Comparison of ENCODE assay signal across 25 mouse cellular contexts in the genomic region with DNA sequence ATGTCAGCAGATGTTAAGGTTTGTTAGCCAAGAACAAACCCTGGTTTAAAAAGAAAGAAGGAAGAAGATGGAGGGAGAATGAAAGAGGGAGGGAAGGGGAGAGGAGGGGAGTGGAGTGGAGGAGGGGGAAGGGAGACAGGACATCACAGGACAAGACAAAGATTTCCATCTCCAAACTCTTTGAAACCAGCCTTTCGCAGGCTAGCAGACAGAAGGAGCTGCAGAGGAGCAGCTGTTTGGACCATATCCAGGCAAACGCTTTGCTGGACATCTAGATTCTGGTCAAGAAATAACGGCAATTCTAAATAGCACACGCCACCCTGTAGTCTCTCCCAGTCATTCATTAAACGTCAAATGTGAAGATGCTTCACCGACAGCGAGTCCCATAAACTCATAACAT. TPM values are rescaled to one million over a fixed set of nuclear protein-coding genes. Genes with fewer than 3 reads are reported as not detected.
DNase-seq lines count a peak whose midpoint lies in the region; ATAC-seq and TF ChIP-seq lines count a peak whose summit lies in the region.
"Had no signal": no experiment of that assay in that cellular context is flagged by ENCODE, and none has a peak within 500 bp of the region (broad histone marks: within the 10 kb centered on the region; RNA-seq: fewer than 3 reads in every experiment).

No protein-coding gene starts in this region.

- no peak overlapping the region for H3K4me3 ChIP-seq in hindbrain, postnatal 0 days (ENCODE audit: low read length)
- no peak overlapping the region for H3K4me3 ChIP-seq in hindbrain, embryonic 13.5 days
- no peak overlapping the region for H3K4me3 ChIP-seq in lung, embryonic 14.5 days (ENCODE audit: low read depth, low read length)
- no peak overlapping the region for H3K4me3 ChIP-seq in intestine, embryonic 15.5 days (replicated peaks)
- H3K4me3 ChIP-seq in intestine, embryonic 16.5 days (ENCODE audit: low read length), result no peak overlapping the region
- H3K4me3 ChIP-seq: embryonic facial prominence, embryonic 12.5 days; erythroblast, embryonic 14.5 days; forebrain, embryonic 12.5 days; hindbrain, embryonic 10.5 days; left cerebral cortex, adult 2 months; liver, embryonic 12.5 days; midbrain, embryonic 13.5 days had no signal

- H3K4me2 ChIP-seq in hindbrain, postnatal 0 days (ENCODE audit: low read depth, low read length), result no peak overlapping the region
- H3K4me2 ChIP-seq in hindbrain, embryonic 13.5 days, result no peak overlapping the region
- H3K4me2 ChIP-seq in lung, embryonic 14.5 days, result peak overlapping the region; percentile 36; the same call in 1 of the 2 replicates
- H3K4me2 ChIP-seq in intestine, embryonic 15.5 days (replicated peaks), result 0 out of 2 replicates have a peak overlapping the region, but pooled peaks have one; percentile 9
- 0 out of 2 replicates have a peak overlapping the region, but pooled peaks have one; percentile 22 for H3K4me2 ChIP-seq in intestine, embryonic 16.5 days (ENCODE audit: low read depth, low read length)
- H3K4me2 ChIP-seq: embryonic facial prominence, embryonic 12.5 days; forebrain, embryonic 12.5 days; heart, embryonic 11.5 days; liver, embryonic 12.5 days; midbrain, embryonic 13.5 days had no signal

- H3K27ac ChIP-seq in hindbrain, postnatal 0 days, result no peak overlapping the region
- no peak overlapping the region for H3K27ac ChIP-seq in hindbrain, embryonic 13.5 days
- H3K27ac ChIP-seq in lung, embryonic 14.5 days (ENCODE audit: low read depth), result no peak overlapping the region
- H3K27ac ChIP-seq in intestine, embryonic 15.5 days, result no peak overlapping the region
- no peak overlapping the region for H3K27ac ChIP-seq in intestine, embryonic 16.5 days (ENCODE audit: low read length)
- H3K27ac ChIP-seq: embryonic facial prominence, embryonic 12.5 days; forebrain, embryonic 12.5 days; hindbrain, embryonic 10.5 days; left cerebral cortex, adult 2 months; liver, embryonic 12.5 days; midbrain, embryonic 13.5 days had no signal

- H3K27me3 ChIP-seq in hindbrain, postnatal 0 days (ENCODE audit: insufficient read depth, low read length), result no peaks in the 10 kb centered on the region
- no peaks in the 10 kb centered on the region for H3K27me3 ChIP-seq in hindbrain, embryonic 13.5 days
- H3K27me3 ChIP-seq in lung, embryonic 14.5 days (ENCODE audit: insufficient read depth, low read length), result no peaks in the 10 kb centered on the region
- H3K27me3 ChIP-seq in intestine, embryonic 15.5 days (replicated peaks), result no peaks in the 10 kb centered on the region
- no peaks in the 10 kb centered on the region for H3K27me3 ChIP-seq in intestine, embryonic 16.5 days (replicated peaks; ENCODE audit: control insufficient read depth, insufficient read depth, low read length)
- H3K27me3 ChIP-seq: embryonic facial prominence, embryonic 12.5 days; forebrain, embryonic 12.5 days; liver, embryonic 12.5 days; midbrain, embryonic 13.5 days had no signal

- ATAC-seq in hindbrain, postnatal 0 days, result no peak
- no peak for ATAC-seq in hindbrain, embryonic 13.5 days (ENCODE audit: low FRiP score)
- peak; percentile 80 for ATAC-seq in lung, embryonic 14.5 days (ENCODE audit: insufficient read depth)
- 0 out of 2 replicates have a peak, but pooled peaks have one; percentile 31 for ATAC-seq in intestine, embryonic 15.5 days
- ATAC-seq in intestine, embryonic 16.5 days, result peak; percentile 31; the same call in 1 of the 2 replicates
- ATAC-seq: liver, embryonic 12.5 days; midbrain, embryonic 13.5 days had no signal

- TF ChIP-seq CTCF in hindbrain, postnatal 0 days (IDR thresholded peaks at IDR 0.05; ENCODE audit: low read depth), result no peak
- no peak for TF ChIP-seq CTCF in lung, embryonic 14.5 days (IDR thresholded peaks at IDR 0.05; ENCODE audit: low read depth)

- H3K36me3 ChIP-seq in hindbrain, postnatal 0 days (ENCODE audit: insufficient read depth, low read length), result no peaks in the 10 kb centered on the region
- no peaks in the 10 kb centered on the region for H3K36me3 ChIP-seq in hindbrain, embryonic 13.5 days
- H3K36me3 ChIP-seq in lung, embryonic 14.5 days (ENCODE audit: insufficient read depth), result no peaks in the 10 kb centered on the region
- H3K36me3 ChIP-seq in intestine, embryonic 15.5 days, result no peaks in the 10 kb centered on the region
- no peaks in the 10 kb centered on the region for H3K36me3 ChIP-seq in intestine, embryonic 16.5 days (ENCODE audit: control insufficient read depth, insufficient read depth, low read length)
- H3K36me3 ChIP-seq: embryonic facial prominence, embryonic 12.5 days; forebrain, embryonic 12.5 days; hindbrain, embryonic 10.5 days; liver, embryonic 12.5 days; midbrain, embryonic 13.5 days had no signal

- H3K4me1 ChIP-seq in hindbrain, postnatal 0 days (ENCODE audit: insufficient read depth, low read length), result no peaks in the 10 kb centered on the region
- H3K4me1 ChIP-seq in hindbrain, embryonic 13.5 days (replicated peaks), result peaks cover 6% of the 10 kb centered on the region; the same call in 1 of the 2 replicates
- H3K4me1 ChIP-seq in lung, embryonic 14.5 days (ENCODE audit: insufficient read depth), result no peaks in the 10 kb centered on the region
- H3K4me1 ChIP-seq in intestine, embryonic 15.5 days (replicated peaks), result no peaks in the 10 kb centered on the region
- H3K4me1 ChIP-seq in intestine, embryonic 16.5 days (ENCODE audit: control insufficient read depth, insufficient read depth, low read length), result no peaks in the 10 kb centered on the region
- H3K4me1 ChIP-seq: embryonic facial prominence, embryonic 12.5 days; liver, embryonic 12.5 days had no signal

- H3K9ac ChIP-seq in hindbrain, postnatal 0 days (replicated peaks; ENCODE audit: low read length), result no peak overlapping the region
- no peak overlapping the region for H3K9ac ChIP-seq in hindbrain, embryonic 13.5 days
- H3K9ac ChIP-seq in lung, embryonic 14.5 days, result no peak overlapping the region
- no peak overlapping the region for H3K9ac ChIP-seq in intestine, embryonic 15.5 days
- H3K9ac ChIP-seq in intestine, embryonic 16.5 days (ENCODE audit: low read depth, low read length), result no peak overlapping the region
- H3K9ac ChIP-seq: embryonic facial prominence, embryonic 12.5 days; forebrain, embryonic 12.5 days; liver, embryonic 12.5 days; midbrain, embryonic 13.5 days had no signal

- no peaks in the 10 kb centered on the region for H3K9me3 ChIP-seq in hindbrain, postnatal 0 days (ENCODE audit: low read length)
- no peaks in the 10 kb centered on the region for H3K9me3 ChIP-seq in hindbrain, embryonic 13.5 days
- H3K9me3 ChIP-seq in lung, embryonic 14.5 days (ENCODE audit: low read depth, low read length), result no peaks in the 10 kb centered on the region
- no peaks in the 10 kb centered on the region for H3K9me3 ChIP-seq in intestine, embryonic 15.5 days
- no peaks in the 10 kb centered on the region for H3K9me3 ChIP-seq in intestine, embryonic 16.5 days (ENCODE audit: control insufficient read depth, low read length)
- H3K9me3 ChIP-seq: embryonic facial prominence, embryonic 12.5 days; forebrain, embryonic 12.5 days; hindbrain, embryonic 10.5 days; liver, embryonic 12.5 days; midbrain, embryonic 13.5 days had no signal

- WGBS in hindbrain, postnatal 0 days, result 59% methylated on average over 7 of the region's 7 CpGs
- WGBS in hindbrain, embryonic 13.5 days, result 83% methylated on average over 7 of the region's 7 CpGs
- 49% methylated on average over 7 of the region's 7 CpGs for WGBS in lung, embryonic 14.5 days
- 38% methylated on average over 7 of the region's 7 CpGs for WGBS in intestine, embryonic 15.5 days
- 52% methylated on average over 7 of the region's 7 CpGs for WGBS in intestine, embryonic 16.5 days

- peak; percentile 45 for DNase-seq in hindbrain, postnatal 0 days (ENCODE audit: low spot score)
- peak; percentile 82 for DNase-seq in lung, embryonic 14.5 days
- DNase-seq in lung, postnatal 36 days, result no peak
- DNase-seq in urinary bladder, postnatal 36 days (ENCODE audit: low spot score in 2 of 2), result no peak
- DNase-seq: adrenal gland, adult 2 months; cerebellum, adult 11 months; cerebellum, adult 9-11 months; kidney, adult 8-10 months; kidney, postnatal 4 days; lung, postnatal 10 days; thymus, postnatal 25 days had no signal

RNA-seq across cellular contexts. Expression of gene Zfp385b, which starts 38.0 kb away (rescaled TPM):
- total RNA-seq in hindbrain, postnatal 0 days (2014; rRNA removed), result 10.2 and 15.5 TPM in 2 replicates
- 22.4 and 23.4 TPM in 2 replicates for polyA plus RNA-seq in hindbrain, postnatal 0 days (2015; fragmentation: Nextera tagmentation; extraction: Ambion mirVana)
- 7.9 and 8.1 TPM in 2 replicates for polyA plus RNA-seq in hindbrain, embryonic 13.5 days (2015; fragmentation: Nextera tagmentation; extraction: Ambion mirVana)
- polyA plus RNA-seq in lung, embryonic 14.5 days (2014; fragmentation: Nextera tagmentation; extraction: Ambion mirVana), result 4.4 and 5.6 TPM in 2 replicates
- 7.2 and 7.5 TPM in 2 replicates for polyA plus RNA-seq in intestine, embryonic 15.5 days (2015; fragmentation: Nextera tagmentation; extraction: Ambion mirVana)
- polyA plus RNA-seq in intestine, embryonic 16.5 days (2015; fragmentation: Nextera tagmentation; extraction: Ambion mirVana), result 6.8 and 7.5 TPM in 2 replicates
- total RNA-seq: granulocyte monocyte progenitor cell, adult 5-6 weeks; megakaryocyte, adult 5-6 weeks; MEL had no signal
- polyA plus RNA-seq: erythroblast, embryonic 14.5 days had no signal

Comparison
In these comparisons a context has a peak if more than half of its experiments do, and no peak if none do; other contexts are left out.
1. DNase-seq: peak in hindbrain, postnatal 0 days (single experiment) and lung, embryonic 14.5 days (single experiment); none in lung, postnatal 36 days (single experiment) and urinary bladder, postnatal 36 days (0 of 2).
2. ATAC-seq: peak in lung, embryonic 14.5 days (single experiment), intestine, embryonic 15.5 days (single experiment) and intestine, embryonic 16.5 days (single experiment); none in hindbrain, postnatal 0 days (single experiment) and hindbrain, embryonic 13.5 days (single experiment).
3. H3K4me2 ChIP-seq: peak in lung, embryonic 14.5 days (single experiment), intestine, embryonic 15.5 days (single experiment) and intestine, embryonic 16.5 days (single experiment); none in hindbrain, postnatal 0 days (single experiment) and hindbrain, embryonic 13.5 days (single experiment).